Mouse (Mus musculus): ENCODE measurements at regions not wholly inside any gene's neighbourhood (a gene's known extent, or its start where the extent isn't known, plus 50 kb on each side); places are given as distances from the start of the nearest gene placed in this dataset.

- Histone ChIP-seq H3K4me3 (no peak overlapping the region), H3K27ac (no peak overlapping the region)
- no peak for TF ChIP-seq CTCF (IDR thresholded peaks at IDR 0.05)
- intact Hi-C loops (cut with DNase I), result no loop called here
- no peak for DNase-seq
Measured at GRCm38 (mm10) chr13:92911660-92912284, 67.2 kb downstream of the Mtx3 start.

GRCm38 (mm10) chr13:92912661-92913060, 68.1 kb downstream of the Mtx3 start:
- intact Hi-C loops (cut with DNase I), result no loop called here
- Histone ChIP-seq H3K4me3 (no peak overlapping the region), H3K27ac (no peak overlapping the region)
- no peak for DNase-seq
- no peak for TF ChIP-seq CTCF (IDR thresholded peaks at IDR 0.05)

GRCm38 (mm10) chr13:92914631-92915030, 70.1 kb downstream of the Mtx3 start:
- no peak overlapping the region for H3K4me3 ChIP-seq
- DNase-seq, result no peak
- peak overlapping the region; percentile 89 for H3K27ac ChIP-seq
- intact Hi-C loops (cut with DNase I), result loop anchor here (2.0 kb wide), 1 partner anchor 30 kb away; no protein-coding TSS in a partner anchor
- TF ChIP-seq CTCF (IDR thresholded peaks at IDR 0.05), result no peak

GRCm38 (mm10) chr13:92915221-92915839, 70.8 kb downstream of the Mtx3 start:
- intact Hi-C loops (cut with DNase I), result loop anchor here (2.0 kb wide), 1 partner anchor 31 kb away; no protein-coding TSS in a partner anchor
- TF ChIP-seq CTCF (IDR thresholded peaks at IDR 0.05), result no peak
- DNase-seq, result peak; percentile 55
- peak overlapping the region; percentile 89 for H3K27ac ChIP-seq
- no peak overlapping the region for H3K4me3 ChIP-seq

- intact Hi-C loops (cut with DNase I), result loop anchor here (2.0 kb wide), 1 partner anchor 31 kb away; no protein-coding TSS in a partner anchor
- H3K4me3 ChIP-seq, result no peak overlapping the region
- no peak for TF ChIP-seq CTCF (IDR thresholded peaks at IDR 0.05)
- H3K27ac ChIP-seq, result peak overlapping the region; percentile 89
- peak; percentile 55 for DNase-seq
Measured at GRCm38 (mm10) chr13:92915948-92916710, 71.6 kb downstream of the Mtx3 start.

- no peak for TF ChIP-seq CTCF (IDR thresholded peaks at IDR 0.05)
- DNase-seq, result no peak
Measured at GRCm38 (mm10) chr13:92919882-92920281, 75.3 kb downstream of the Mtx3 start.

GRCm38 (mm10) chr13:92921936-92922335, 77.4 kb downstream of the Mtx3 start:
- DNase-seq, result no peak
- Histone ChIP-seq H3K27ac (no peak overlapping the region), H3K4me3 (no peak overlapping the region)
- no peak for TF ChIP-seq CTCF (IDR thresholded peaks at IDR 0.05)
- intact Hi-C loops (cut with DNase I), result no loop called here

More at GRCm38 (mm10) chr13:92919882-92920281, 75.3 kb downstream of the Mtx3 start:
- no peak overlapping the region for H3K4me3 ChIP-seq
- H3K27ac ChIP-seq, result no peak overlapping the region
- intact Hi-C loops (cut with DNase I), result no loop called here

- DNase-seq, result no peak
- no peak for TF ChIP-seq CTCF (IDR thresholded peaks at IDR 0.05)
- no peak overlapping the region for H3K4me3 ChIP-seq
- peak overlapping the region; percentile 72 for H3K27ac ChIP-seq
- intact Hi-C loops (cut with DNase I), result no loop called here
Measured at GRCm38 (mm10) chr13:92923496-92923895, 78.9 kb downstream of the Mtx3 start.

GRCm38 (mm10) chr13:92924021-92924420, 79.5 kb downstream of the Mtx3 start:
- Histone ChIP-seq H3K27ac (peak overlapping the region; percentile 72), H3K4me3 (no peak overlapping the region)
- no peak for TF ChIP-seq CTCF (IDR thresholded peaks at IDR 0.05)
- intact Hi-C loops (cut with DNase I), result no loop called here
- no peak for DNase-seq

GRCm38 (mm10) chr13:92925196-92925595, 80.6 kb downstream of the Mtx3 start:
- intact Hi-C loops (cut with DNase I), result no loop called here
- no peak overlapping the region for H3K4me3 ChIP-seq

GRCm38 (mm10) chr13:92928551-92928950, 84.0 kb downstream of the Mtx3 start:
- Histone ChIP-seq H3K27ac (no peak overlapping the region), H3K4me3 (no peak overlapping the region)
- intact Hi-C loops (cut with DNase I), result no loop called here
- no peak for DNase-seq
- no peak for TF ChIP-seq CTCF (IDR thresholded peaks at IDR 0.05)

More at GRCm38 (mm10) chr13:92925196-92925595, 80.6 kb downstream of the Mtx3 start:
- no peak for TF ChIP-seq CTCF (IDR thresholded peaks at IDR 0.05)
- no peak for DNase-seq
- peak overlapping the region; percentile 59 for H3K27ac ChIP-seq

GRCm38 (mm10) chr13:92931696-92932095, 87.1 kb downstream of the Mtx3 start:
- DNase-seq, result no peak
- intact Hi-C loops (cut with DNase I), result no loop called here
- no peak overlapping the region for H3K27ac ChIP-seq
- TF ChIP-seq CTCF (IDR thresholded peaks at IDR 0.05), result no peak
- H3K4me3 ChIP-seq, result no peak overlapping the region

GRCm38 (mm10) chr13:92939032-92939431, 94.5 kb downstream of the Mtx3 start:
- TF ChIP-seq CTCF (IDR thresholded peaks at IDR 0.05), result no peak
- intact Hi-C loops (cut with DNase I), result no loop called here
- DNase-seq, result no peak
- no peak overlapping the region for H3K4me3 ChIP-seq
- H3K27ac ChIP-seq, result no peak overlapping the region

Data from gastrocnemius, adult 2 months (tissue).